Comparison of ENCODE assay signal across 8 mouse cellular contexts in genomic region chr11:3517846-3518732, GRCm38 (mm10). TPM values are rescaled to one million over a fixed set of nuclear protein-coding genes. Genes with fewer than 3 reads are reported as not detected.
DNase-seq lines count a peak whose midpoint lies in the region; ATAC-seq and TF ChIP-seq lines count a peak whose summit lies in the region.

No protein-coding gene starts in this region.

- DNase-seq in stomach, postnatal 0 days (ENCODE audit: low spot score) = no peak
- no peak for DNase-seq in thymus, postnatal 14 days
- no peak for DNase-seq in cerebellum, adult 8-10 months

- WGBS in heart, embryonic 13.5 days = 45% methylated on average over 13 of the region's 13 CpGs
- 37% methylated on average over 13 of the region's 13 CpGs for WGBS in liver, embryonic 12.5 days (ENCODE audit: insufficient replicate concordance)
- 38% methylated on average over 13 of the region's 13 CpGs for WGBS in stomach, postnatal 0 days

- H3K36me3 ChIP-seq in megakaryocyte, embryonic 14.5 days (replicated peaks; ENCODE audit: low read length) = peaks cover 57% of the 10 kb centered on the region
- peaks cover 45% of the 10 kb centered on the region for H3K36me3 ChIP-seq in heart, embryonic 13.5 days
- H3K36me3 ChIP-seq in liver, embryonic 12.5 days = peaks cover 33% of the 10 kb centered on the region
- peaks cover 25% of the 10 kb centered on the region for H3K36me3 ChIP-seq in stomach, postnatal 0 days (ENCODE audit: control insufficient read depth, insufficient read depth, low read length)

- peak overlapping the region; percentile 72 for H3K9ac ChIP-seq in heart, embryonic 13.5 days
- H3K9ac ChIP-seq in liver, embryonic 12.5 days = no peak overlapping the region
- no peak overlapping the region for H3K9ac ChIP-seq in stomach, postnatal 0 days (ENCODE audit: low read length)

- H3K4me1 ChIP-seq in megakaryocyte, embryonic 14.5 days = peaks cover 58% of the 10 kb centered on the region
- peaks cover 71% of the 10 kb centered on the region for H3K4me1 ChIP-seq in heart, embryonic 13.5 days
- peaks cover 30% of the 10 kb centered on the region for H3K4me1 ChIP-seq in liver, embryonic 12.5 days
- H3K4me1 ChIP-seq in stomach, postnatal 0 days (replicated peaks; ENCODE audit: control insufficient read depth, insufficient read depth) = peaks cover 9% of the 10 kb centered on the region

- no peak overlapping the region for H3K27ac ChIP-seq in heart, embryonic 13.5 days (replicated peaks)
- no peak overlapping the region for H3K27ac ChIP-seq in liver, embryonic 12.5 days
- peak overlapping the region; percentile 65 for H3K27ac ChIP-seq in stomach, postnatal 0 days (replicated peaks)

- no peak for ATAC-seq in megakaryocyte, adult 5-6 weeks (ENCODE audit: poor library complexity, severe bottlenecking)
- ATAC-seq in heart, embryonic 13.5 days (ENCODE audit: extremely low read depth, insufficient number of reproducible peaks, low FRiP score, low TSS enrichment) = no peak
- no peak for ATAC-seq in liver, embryonic 12.5 days
- ATAC-seq in stomach, postnatal 0 days (ENCODE audit: low FRiP score, low TSS enrichment) = no peak
- no peak for ATAC-seq in monocyte, adult 5-6 weeks (replicated peaks; ENCODE audit: insufficient number of reproducible peaks, low FRiP score, low TSS enrichment, poor library complexity, severe bottlenecking)

- peaks cover 58% of the 10 kb centered on the region for H3K27me3 ChIP-seq in megakaryocyte, embryonic 14.5 days (replicated peaks)
- peaks cover 8% of the 10 kb centered on the region; the same call in 1 of the 2 replicates for H3K27me3 ChIP-seq in heart, embryonic 13.5 days (replicated peaks)
- peaks cover 51% of the 10 kb centered on the region for H3K27me3 ChIP-seq in liver, embryonic 12.5 days (replicated peaks)
- H3K27me3 ChIP-seq in stomach, postnatal 0 days (ENCODE audit: control insufficient read depth, insufficient read depth, low read length) = no peaks in the 10 kb centered on the region

- peak overlapping the region; percentile 77 for H3K4me2 ChIP-seq in heart, embryonic 13.5 days
- H3K4me2 ChIP-seq in liver, embryonic 12.5 days = peak overlapping the region; percentile 63
- H3K4me2 ChIP-seq in stomach, postnatal 0 days (replicated peaks; ENCODE audit: low read depth) = no peak overlapping the region; the same call in 1 of the 2 replicates

- no peaks in the 10 kb centered on the region for H3K9me3 ChIP-seq in megakaryocyte, embryonic 14.5 days
- H3K9me3 ChIP-seq in heart, embryonic 13.5 days = no peaks in the 10 kb centered on the region
- H3K9me3 ChIP-seq in liver, embryonic 12.5 days (replicated peaks) = no peaks in the 10 kb centered on the region
- no peaks in the 10 kb centered on the region for H3K9me3 ChIP-seq in stomach, postnatal 0 days (ENCODE audit: control insufficient read depth, low read length)

- TF ChIP-seq EP300 in stomach, postnatal 0 days (optimal IDR thresholded peaks at IDR 0.05) = no peak

- no peak for TF ChIP-seq CTCF in stomach, postnatal 0 days (IDR thresholded peaks at IDR 0.05; ENCODE audit: low read depth)

- peak overlapping the region; percentile 71 for H3K4me3 ChIP-seq in megakaryocyte, embryonic 14.5 days (replicated peaks)
- peak overlapping the region; percentile 43 for H3K4me3 ChIP-seq in heart, embryonic 13.5 days
- H3K4me3 ChIP-seq in liver, embryonic 12.5 days = peak overlapping the region; percentile 32; the same call in 1 of the 2 replicates
- H3K4me3 ChIP-seq in stomach, postnatal 0 days (ENCODE audit: low read depth, low read length) = no peak overlapping the region

RNA-seq across cellular contexts. Expression of gene Selenom, which starts 3.6 kb away (rescaled TPM):
- polyA plus RNA-seq in megakaryocyte, embryonic 14.5 days (2012; ENCODE audit: insufficient read depth, low replicate concordance) = 262 and 336 TPM in 2 replicates
- total RNA-seq in megakaryocyte, adult 5-6 weeks (2015) = 9.8 and 11.8 TPM in 2 replicates
- 2.4 and 7.6 TPM in 2 replicates for total RNA-seq in megakaryocyte, adult 5-6 weeks (2017)
- polyA plus RNA-seq in heart, embryonic 13.5 days (2015; fragmentation: Nextera tagmentation; extraction: Ambion mirVana) = 128 and 130 TPM in 2 replicates
- polyA plus RNA-seq in liver, embryonic 12.5 days (2016; fragmentation: Nextera tagmentation; extraction: Ambion mirVana) = 18.4 and 19.6 TPM in 2 replicates
- polyA plus RNA-seq in stomach, postnatal 0 days (2015; fragmentation: Nextera tagmentation; extraction: Ambion mirVana) = 179 and 191 TPM in 2 replicates
- total RNA-seq in monocyte, adult 5-6 weeks (2017) = 3.0 to 22.8 TPM (median 7.5 TPM) in 3 replicates

RNA-seq across cellular contexts. Expression of gene Inpp5j, which starts 13.5 kb away (rescaled TPM):
- 4.1 and 7.0 TPM in 2 replicates for polyA plus RNA-seq in megakaryocyte, embryonic 14.5 days (2012; ENCODE audit: insufficient read depth, low replicate concordance)
- total RNA-seq in megakaryocyte, adult 5-6 weeks (2015) = 4.8 and 5.7 TPM in 2 replicates
- 2.0 and 2.8 TPM in 2 replicates for total RNA-seq in megakaryocyte, adult 5-6 weeks (2017)
- polyA plus RNA-seq in heart, embryonic 13.5 days (2015; fragmentation: Nextera tagmentation; extraction: Ambion mirVana) = 9.0 and 10.0 TPM in 2 replicates
- polyA plus RNA-seq in liver, embryonic 12.5 days (2016; fragmentation: Nextera tagmentation; extraction: Ambion mirVana) = 0.17 and 0.36 TPM in 2 replicates
- 2.4 and 2.7 TPM in 2 replicates for polyA plus RNA-seq in stomach, postnatal 0 days (2015; fragmentation: Nextera tagmentation; extraction: Ambion mirVana)
- 0.68 to 5.5 TPM (median 2.3 TPM) in 3 replicates for total RNA-seq in monocyte, adult 5-6 weeks (2017)

RNA-seq across cellular contexts. Expression of gene Smtn, which starts 22.3 kb away (rescaled TPM):
- 117 and 173 TPM in 2 replicates for polyA plus RNA-seq in megakaryocyte, embryonic 14.5 days (2012; ENCODE audit: insufficient read depth, low replicate concordance)
- total RNA-seq in megakaryocyte, adult 5-6 weeks (2015) = 12.2 and 12.5 TPM in 2 replicates
- 5.1 and 8.8 TPM in 2 replicates for total RNA-seq in megakaryocyte, adult 5-6 weeks (2017)
- 77.1 and 79.5 TPM in 2 replicates for polyA plus RNA-seq in heart, embryonic 13.5 days (2015; fragmentation: Nextera tagmentation; extraction: Ambion mirVana)
- polyA plus RNA-seq in liver, embryonic 12.5 days (2016; fragmentation: Nextera tagmentation; extraction: Ambion mirVana) = 16.9 and 18.2 TPM in 2 replicates
- polyA plus RNA-seq in stomach, postnatal 0 days (2015; fragmentation: Nextera tagmentation; extraction: Ambion mirVana) = 103 TPM in 2 replicates
- 1.4 to 6.2 TPM (median 2.6 TPM) in 3 replicates for total RNA-seq in monocyte, adult 5-6 weeks (2017)

RNA-seq across cellular contexts. Expression of gene Pla2g3, which starts 30.0 kb away (rescaled TPM):
- polyA plus RNA-seq in megakaryocyte, embryonic 14.5 days (2012; ENCODE audit: insufficient read depth, low replicate concordance) = 0.11 TPM in 1 of 2 replicates, not detected in the other
- total RNA-seq in megakaryocyte, adult 5-6 weeks (2015) = 0.71 and 0.75 TPM in 2 replicates
- total RNA-seq in megakaryocyte, adult 5-6 weeks (2017) = 0.81 and 0.88 TPM in 2 replicates
- 0.11 and 0.16 TPM in 2 replicates for polyA plus RNA-seq in heart, embryonic 13.5 days (2015; fragmentation: Nextera tagmentation; extraction: Ambion mirVana)
- polyA plus RNA-seq in liver, embryonic 12.5 days (2016; fragmentation: Nextera tagmentation; extraction: Ambion mirVana) = 0.06 and 0.24 TPM in 2 replicates
- 9.4 and 11.0 TPM in 2 replicates for polyA plus RNA-seq in stomach, postnatal 0 days (2015; fragmentation: Nextera tagmentation; extraction: Ambion mirVana)
- 0.29 to 3.8 TPM in 2 of 3 replicates, not detected in the other for total RNA-seq in monocyte, adult 5-6 weeks (2017)
